Mouse (Mus musculus) myocyte (in vitro differentiated cells): ENCODE results near the gene Dao. TPM values are rescaled to one million over a fixed set of nuclear protein-coding genes. Genes with fewer than 3 reads are reported as not detected.

Experiments
- H3K27me3 ChIP-seq: one replicate; pipeline ENCODE4 v1.6.1; 2011; ENCODE audit not compliant: control insufficient read depth, insufficient read depth, insufficient read length
- H3K36me3 ChIP-seq: one replicate; pipeline ENCODE4 v1.6.1; 2011; ENCODE audit not compliant: control insufficient read depth, insufficient read depth
- H3K4me2 ChIP-seq: one replicate; pipeline ENCODE4 v1.6.1; 2011; ENCODE audit warnings: low read depth, control low read depth
- H3K4me3 ChIP-seq: one replicate; pipeline ENCODE4 v1.5.1; 2011; ENCODE audit warnings: mild to moderate bottlenecking, control low read depth, moderate library complexity
- H3K79me2 ChIP-seq: one replicate; pipeline ENCODE4 v1.6.1; 2011; ENCODE audit not compliant: control insufficient read depth, insufficient read depth
- H3ac ChIP-seq: one replicate; pipeline ENCODE4 v1.6.1; 2011; ENCODE audit not compliant: control insufficient read depth, insufficient read length
- CEBPB ChIP-seq: IDR thresholded peaks from 2 replicates; pipeline ENCODE4 v1.6.1; 2011; ENCODE audit warnings: mild to moderate bottlenecking, moderate library complexity; ENCODE audit not compliant: poor library complexity, insufficient read depth, severe bottlenecking
- E2F4 ChIP-seq: IDR thresholded peaks from one replicate; pipeline ENCODE4 v1.6.1; 2011; ENCODE audit warnings: mild to moderate bottlenecking, control low read depth, moderate library complexity; ENCODE audit not compliant: insufficient read depth
- MAX ChIP-seq: IDR thresholded peaks from one replicate; pipeline ENCODE4 v1.6.1; 2011; ENCODE audit warnings: low read depth, mild to moderate bottlenecking, control low read depth
- MYOD1 ChIP-seq, 3 experiments: IDR thresholded peaks; one replicate each; pipeline ENCODE4 v1.6.1; 2011; ENCODE audit warnings: control low read depth in 2 of 3, low read depth in 2 of 3, mild to moderate bottlenecking in 2 of 3, moderate library complexity in 1 of 3; ENCODE audit not compliant: insufficient read length in 2 of 3, control insufficient read depth in 1 of 3
- MYOG ChIP-seq, 3 experiments: IDR thresholded peaks; one replicate each; pipeline ENCODE4 v1.6.1; 2011; ENCODE audit warnings: control low read depth in 2 of 3, low read depth in 2 of 3, mild to moderate bottlenecking in 2 of 3; ENCODE audit not compliant: insufficient read length in 2 of 3, control insufficient read depth in 1 of 3, insufficient read depth in 1 of 3
- POLR2A ChIP-seq: IDR thresholded peaks from one replicate; pipeline ENCODE4 v1.6.1; 2011; ENCODE audit warnings: low read depth, mild to moderate bottlenecking, control low read depth, moderate library complexity; ENCODE audit not compliant: insufficient read length
- POLR2AphosphoS2 ChIP-seq: IDR thresholded peaks from one replicate; pipeline ENCODE4 v1.6.1; 2011; ENCODE audit warnings: low read depth, control low read depth; ENCODE audit not compliant: insufficient read length
- REST ChIP-seq: IDR thresholded peaks from one replicate; pipeline ENCODE4 v1.6.1; 2011; ENCODE audit warnings: mild to moderate bottlenecking, control low read depth, moderate library complexity; ENCODE audit not compliant: insufficient read depth, insufficient read length
- SRF ChIP-seq: IDR thresholded peaks from one replicate; pipeline ENCODE4 v1.6.1; 2011; ENCODE audit warnings: low read depth; ENCODE audit not compliant: control insufficient read depth, insufficient read length
- TCF12 ChIP-seq: IDR thresholded peaks from one replicate; pipeline ENCODE4 v1.6.1; 2011; ENCODE audit warnings: mild to moderate bottlenecking, control low read depth; ENCODE audit not compliant: poor library complexity, insufficient read depth, severe bottlenecking
- TCF3 ChIP-seq: IDR thresholded peaks from one replicate; pipeline ENCODE4 v1.6.1; 2011; ENCODE audit warnings: low read depth, control low read depth; ENCODE audit not compliant: insufficient read length
- USF1 ChIP-seq: IDR thresholded peaks from one replicate; pipeline ENCODE4 v1.6.1; 2011; ENCODE audit warnings: low read depth, mild to moderate bottlenecking, control low read depth, moderate library complexity
- polyA plus RNA-seq: library from polyadenylated mRNA; unstranded; fragments of >200 nt; fragmentation: generic; extraction: Trizol; gene quantifications from one replicate; pipeline ENCODE4 v1.2.1, GENCODE M21; 2012; ENCODE audit warnings: missing spikeins

Gene Dao
- polyA plus RNA-seq, 1 experiment: not detected

DNA sequence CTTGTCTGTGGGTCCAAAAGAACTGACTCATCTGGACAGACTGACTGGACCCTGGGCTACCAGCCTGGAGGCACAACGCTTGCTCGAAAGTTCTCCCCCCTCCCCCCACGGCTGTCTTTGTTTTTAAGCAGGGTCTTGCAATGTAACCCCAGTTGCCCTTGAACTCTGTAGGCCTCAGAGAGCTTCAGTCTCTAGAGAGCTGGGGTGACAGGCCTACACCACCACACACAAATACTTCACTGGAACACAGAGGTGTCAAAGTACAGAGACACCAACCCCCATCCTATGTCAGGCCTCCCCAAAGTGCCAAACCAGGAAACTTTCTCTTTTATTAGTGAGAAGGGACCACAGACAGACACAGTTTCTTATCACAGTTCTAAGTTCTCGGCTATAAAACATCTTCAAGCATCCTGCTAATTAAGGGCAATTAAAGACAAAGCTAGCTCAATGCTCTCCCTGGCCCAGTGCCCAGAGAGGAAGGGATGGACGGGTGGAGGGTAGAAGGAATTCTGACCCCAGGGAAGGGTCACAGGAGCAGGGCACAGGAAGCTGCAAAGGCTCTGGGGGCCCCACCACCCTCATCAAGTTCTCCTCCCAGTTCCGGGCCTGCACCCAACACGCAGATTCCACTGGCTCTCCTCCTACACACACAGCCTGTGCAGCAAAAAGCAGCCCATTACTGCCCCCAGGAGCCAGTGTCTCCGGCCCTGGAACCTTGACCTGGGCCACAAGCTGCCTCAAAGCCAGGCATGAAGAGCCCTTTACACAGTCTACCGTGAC is 17.1 kb upstream of the Dao start:
- TF ChIP-seq TCF3: no peak
- no peak for TF ChIP-seq MYOG (IDR thresholded peaks at IDR 0.05; ENCODE audit: control insufficient read depth in 1 of 3, insufficient read depth in 1 of 3, insufficient read length in 2 of 3, low read depth in 2 of 3)
- TF ChIP-seq E2F4: no peak
- TF ChIP-seq MYOD1 (IDR thresholded peaks at IDR 0.05; ENCODE audit: control insufficient read depth in 1 of 3, insufficient read length in 2 of 3, low read depth in 2 of 3): no peak
- TF ChIP-seq MAX: no peak
- TF ChIP-seq POLR2A: no peak
- TF ChIP-seq TCF12: no peak
- no peak for TF ChIP-seq REST
- TF ChIP-seq SRF: no peak
- TF ChIP-seq USF1: no peak
- no peak for TF ChIP-seq CEBPB
- TF ChIP-seq POLR2AphosphoS2: no peak
- no peak overlapping the region for H3K4me3 ChIP-seq
- peaks cover 21% of the 10 kb centered on the region for H3K79me2 ChIP-seq
- H3ac ChIP-seq: no peak overlapping the region
- no peaks in the 10 kb centered on the region for H3K27me3 ChIP-seq
- no peaks in the 10 kb centered on the region for H3K36me3 ChIP-seq
- no peak overlapping the region for H3K4me2 ChIP-seq

DNA sequence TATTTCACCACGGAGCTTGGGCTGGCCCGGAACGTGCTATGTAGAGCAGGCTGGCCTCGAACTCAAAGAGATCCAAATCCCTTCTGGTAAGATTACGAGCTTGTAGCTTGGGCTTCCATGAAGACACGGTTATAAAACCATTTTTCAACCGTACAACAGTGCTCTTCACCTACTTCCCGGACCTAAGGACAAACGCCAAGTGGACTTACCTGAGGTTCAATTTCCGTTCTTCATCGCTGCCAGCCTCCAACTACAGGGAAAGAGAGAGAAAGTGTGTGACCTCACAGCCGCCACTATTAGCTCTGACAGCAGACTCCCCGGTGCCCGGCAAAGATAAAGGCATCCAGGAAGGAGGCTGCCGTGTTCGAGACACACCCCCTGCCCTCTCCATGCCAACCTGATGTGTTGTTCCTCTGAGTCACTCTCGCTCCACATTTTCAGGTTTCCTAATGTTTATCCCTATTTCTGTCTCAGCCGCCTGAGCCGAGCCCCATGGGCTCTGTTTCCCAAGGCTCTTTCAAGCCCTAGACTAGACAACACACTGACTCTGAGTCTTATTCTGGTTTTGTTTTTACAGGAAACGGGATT is 14.0 kb upstream of the Dao start:
- Histone ChIP-seq H3K36me3 (no peaks in the 10 kb centered on the region), H3K27me3 (no peaks in the 10 kb centered on the region), H3ac (no peak overlapping the region), H3K79me2 (peaks cover 18% of the 10 kb centered on the region), H3K4me2 (peak overlapping the region; percentile 99), H3K4me3 (no peak overlapping the region)
- no peak for TF ChIP-seq CEBPB
- TF ChIP-seq E2F4: no peak
- TF ChIP-seq SRF: no peak
- no peak for TF ChIP-seq USF1
- no peak for TF ChIP-seq TCF12
- TF ChIP-seq MYOD1 (IDR thresholded peaks at IDR 0.05; ENCODE audit: control insufficient read depth in 1 of 3, insufficient read length in 2 of 3, low read depth in 2 of 3): no peak
- no peak for TF ChIP-seq TCF3
- TF ChIP-seq MYOG (IDR thresholded peaks at IDR 0.05; ENCODE audit: control insufficient read depth in 1 of 3, insufficient read depth in 1 of 3, insufficient read length in 2 of 3, low read depth in 2 of 3): no peak
- no peak for TF ChIP-seq POLR2AphosphoS2
- no peak for TF ChIP-seq POLR2A
- no peak for TF ChIP-seq REST

DNA sequence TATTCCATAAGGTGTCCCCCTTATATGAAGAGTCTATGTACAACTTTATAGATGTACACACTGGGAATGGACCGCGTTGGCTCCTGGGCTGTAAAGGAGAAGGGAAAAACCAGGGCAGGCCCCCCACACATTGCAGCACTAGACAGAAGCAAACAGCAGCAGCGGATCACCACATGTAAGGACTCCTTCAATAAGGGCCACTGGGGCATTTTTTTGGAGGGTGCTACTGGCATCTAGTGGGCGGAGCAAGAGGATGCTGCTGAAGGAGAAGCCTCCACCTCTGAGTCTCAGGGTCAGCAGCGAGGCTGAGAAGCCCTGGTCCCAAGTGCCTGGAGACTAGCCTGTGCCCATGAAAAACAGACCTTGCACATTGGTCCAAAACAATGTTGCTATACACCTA is 12.9 kb upstream of the Dao start:
- H3K79me2 ChIP-seq: peaks cover 18% of the 10 kb centered on the region
- no peak overlapping the region for H3ac ChIP-seq
- H3K36me3 ChIP-seq: no peaks in the 10 kb centered on the region
- no peaks in the 10 kb centered on the region for H3K27me3 ChIP-seq
- TF ChIP-seq MAX (no peak), REST (no peak), POLR2A (no peak), TCF3 (no peak), MYOD1 (IDR thresholded peaks at IDR 0.05; ENCODE audit: control insufficient read depth in 1 of 3, insufficient read length in 2 of 3, low read depth in 2 of 3) (no peak), E2F4 (no peak), USF1 (no peak), CEBPB (no peak), MYOG (IDR thresholded peaks at IDR 0.05; ENCODE audit: control insufficient read depth in 1 of 3, insufficient read depth in 1 of 3, insufficient read length in 2 of 3, low read depth in 2 of 3) (no peak), POLR2AphosphoS2 (no peak), SRF (no peak), TCF12 (no peak)
- peak overlapping the region; percentile 99 for H3K4me2 ChIP-seq
- H3K4me3 ChIP-seq: no peak overlapping the region

DNA sequence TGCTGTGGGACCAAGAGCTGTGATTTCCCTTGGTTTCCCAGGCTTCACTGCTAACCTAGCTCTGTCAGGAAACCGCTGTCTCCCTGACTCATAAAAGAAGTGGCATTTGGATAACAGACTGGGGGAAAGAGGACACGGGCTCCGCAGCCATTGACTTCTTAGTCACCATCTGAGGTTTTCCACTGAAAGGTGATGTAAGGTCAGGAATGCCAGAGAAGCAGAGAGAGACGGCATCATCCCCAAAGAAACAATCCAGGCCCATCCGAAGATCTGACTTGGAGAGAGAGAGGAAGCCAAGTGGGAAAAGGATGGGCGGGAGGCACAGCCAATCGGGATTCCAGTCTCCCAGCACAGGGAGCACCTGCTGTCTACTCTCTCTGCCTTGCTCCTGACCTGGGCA is 12.4 kb upstream of the Dao start:
- no peaks in the 10 kb centered on the region for H3K27me3 ChIP-seq
- H3K4me3 ChIP-seq: no peak overlapping the region
- peak overlapping the region; percentile 99 for H3K4me2 ChIP-seq
- no peak overlapping the region for H3ac ChIP-seq
- no peaks in the 10 kb centered on the region for H3K36me3 ChIP-seq
- TF ChIP-seq POLR2AphosphoS2 (no peak), E2F4 (no peak), MYOD1 (IDR thresholded peaks at IDR 0.05; ENCODE audit: control insufficient read depth in 1 of 3, insufficient read length in 2 of 3, low read depth in 2 of 3) (no peak), CEBPB (peak; percentile 53; the same call in 1 of the 2 replicates)
- H3K79me2 ChIP-seq: peaks cover 18% of the 10 kb centered on the region
